Mouse (Mus musculus): ENCODE data around the gene Dtx4. TPM values are rescaled to one million over a fixed set of nuclear protein-coding genes. Genes with fewer than 3 reads are reported as not detected.

Gene Dtx4
- polyA plus RNA-seq, 1 experiment: 4.0 TPM

DNA sequence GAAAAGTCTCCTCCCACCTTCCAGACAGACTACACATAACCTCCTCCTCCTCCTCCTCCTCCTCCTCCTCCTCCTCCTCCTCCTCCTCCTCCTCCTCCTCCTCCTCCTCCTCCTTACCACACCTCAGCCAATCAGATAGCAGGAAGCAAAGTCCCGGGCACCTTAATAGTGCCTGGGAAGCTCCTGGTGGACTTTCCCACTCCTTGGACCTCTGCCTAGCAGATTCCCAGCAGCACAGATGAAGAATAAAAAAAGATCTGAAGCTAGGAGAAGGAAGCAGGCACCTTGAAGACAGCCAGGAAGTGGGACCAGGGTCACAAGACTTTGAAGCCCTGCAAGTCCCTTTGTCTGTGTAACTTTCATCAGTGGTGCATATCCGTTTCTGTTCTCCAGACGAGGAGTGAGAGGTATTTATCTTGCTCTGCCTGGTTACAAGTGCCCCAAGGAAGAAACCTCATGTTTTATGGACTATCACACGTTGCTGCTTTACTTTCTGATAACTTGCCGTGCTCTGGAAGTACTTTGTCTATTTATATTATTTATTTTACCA lies 24.5 kb downstream of the Dtx4 start:
- no peaks in the 10 kb centered on the region for H3K9me3 ChIP-seq (replicated peaks; ENCODE audit: control insufficient read depth, insufficient read depth, low read length, poor library complexity, severe bottlenecking)
- TF ChIP-seq POLR2A (IDR thresholded peaks at IDR 0.05; ENCODE audit: insufficient read depth, low read length): no peak
- TF ChIP-seq EP300 (IDR thresholded peaks at IDR 0.05; ENCODE audit: insufficient read depth, low read depth, low read length): no peak
- no peak for TF ChIP-seq CTCF (IDR thresholded peaks at IDR 0.05; ENCODE audit: low read depth, low read length)
- H3K9ac ChIP-seq (ENCODE audit: low read depth, poor library complexity, severe bottlenecking): no peak overlapping the region
- no peaks in the 10 kb centered on the region for H3K4me1 ChIP-seq (ENCODE audit: control insufficient read depth, insufficient read depth, low read length)
- H3K36me3 ChIP-seq (ENCODE audit: control insufficient read depth, insufficient read depth, low read length, poor library complexity, severe bottlenecking): no peaks in the 10 kb centered on the region
- no peaks in the 10 kb centered on the region for H3K27me3 ChIP-seq (ENCODE audit: control insufficient read depth, insufficient read depth, low read length, poor library complexity, severe bottlenecking)
- no peak overlapping the region for H3K27ac ChIP-seq (ENCODE audit: insufficient read depth, low read length)
- H3K4me3 ChIP-seq (ENCODE audit: low read depth, low read length): no peak overlapping the region

DNA sequence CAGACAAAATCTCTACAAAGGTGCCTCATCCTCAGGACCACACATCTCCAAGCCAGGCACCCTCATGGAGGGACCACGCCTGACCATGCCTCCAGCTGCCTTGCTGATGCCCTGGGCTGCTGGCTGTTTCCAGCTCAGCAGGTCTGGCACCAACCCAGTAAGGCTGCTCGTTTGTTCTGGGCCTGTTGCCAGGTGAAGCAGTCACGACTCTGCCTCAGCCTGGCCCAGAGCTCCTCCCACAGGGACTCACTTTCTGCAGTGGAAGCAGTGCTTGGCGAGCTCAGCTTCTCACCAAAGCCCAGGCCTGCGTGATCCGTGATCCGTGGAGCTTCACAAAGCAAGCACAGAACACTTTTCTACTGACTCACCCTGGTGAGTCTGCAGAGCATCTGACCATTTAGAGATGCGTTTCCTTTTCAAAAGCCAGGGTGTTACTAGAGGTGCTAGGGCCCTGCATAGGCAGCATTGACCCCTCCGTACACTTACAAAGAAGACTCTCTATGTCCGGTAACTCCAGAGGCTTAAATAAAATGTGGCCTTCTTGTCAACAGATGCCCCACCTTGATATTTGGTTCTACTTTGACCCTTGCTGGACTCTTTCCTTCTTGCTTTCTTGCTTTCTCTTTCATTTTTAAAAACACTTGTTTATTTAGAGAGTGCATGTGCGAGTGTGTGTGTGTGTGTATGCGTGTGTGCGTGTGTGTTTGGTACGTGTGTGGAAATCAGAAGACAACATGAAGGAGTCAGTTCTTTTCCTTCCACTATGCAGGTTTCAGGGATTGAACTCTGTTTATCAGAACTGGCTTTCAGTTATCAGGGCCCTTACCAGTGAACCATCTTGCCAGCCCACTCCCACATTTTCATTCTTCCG lies 25.6 kb downstream of the Dtx4 start:
- TF ChIP-seq POLR2A (IDR thresholded peaks at IDR 0.05; ENCODE audit: insufficient read depth, low read length) (no peak), EP300 (IDR thresholded peaks at IDR 0.05; ENCODE audit: insufficient read depth, low read depth, low read length) (no peak), CTCF (IDR thresholded peaks at IDR 0.05; ENCODE audit: low read depth, low read length) (no peak)
- no peak overlapping the region for H3K4me3 ChIP-seq (ENCODE audit: low read depth, low read length)
- H3K9ac ChIP-seq (ENCODE audit: low read depth, poor library complexity, severe bottlenecking): no peak overlapping the region
- H3K36me3 ChIP-seq (ENCODE audit: control insufficient read depth, insufficient read depth, low read length, poor library complexity, severe bottlenecking): no peaks in the 10 kb centered on the region
- H3K4me1 ChIP-seq (ENCODE audit: control insufficient read depth, insufficient read depth, low read length): no peaks in the 10 kb centered on the region
- no peaks in the 10 kb centered on the region for H3K9me3 ChIP-seq (replicated peaks; ENCODE audit: control insufficient read depth, insufficient read depth, low read length, poor library complexity, severe bottlenecking)
- H3K27ac ChIP-seq (ENCODE audit: insufficient read depth, low read length): no peak overlapping the region
- no peaks in the 10 kb centered on the region for H3K27me3 ChIP-seq (ENCODE audit: control insufficient read depth, insufficient read depth, low read length, poor library complexity, severe bottlenecking)

DNA sequence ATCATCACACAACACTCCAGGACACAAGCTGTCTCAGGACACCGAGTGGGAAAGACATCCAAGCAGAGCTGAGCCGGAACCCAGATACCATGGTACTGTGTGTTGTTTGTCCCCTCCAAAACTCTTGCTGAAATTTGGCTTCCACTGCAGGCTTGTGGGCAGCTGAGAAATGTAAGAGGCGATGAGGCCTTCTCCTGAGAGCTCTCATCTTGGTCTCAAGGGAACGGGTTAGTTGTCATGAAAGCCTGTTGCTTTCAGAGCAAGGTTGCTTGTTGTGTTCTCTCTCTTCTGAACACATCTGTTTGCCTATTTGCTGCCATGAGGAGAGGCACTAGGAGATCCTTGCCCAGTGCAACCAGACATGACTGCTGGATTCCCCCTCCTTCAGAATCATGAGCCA lies 27.3 kb downstream of the Dtx4 start:
- Histone ChIP-seq H3K9ac (ENCODE audit: low read depth, poor library complexity, severe bottlenecking) (no peak overlapping the region), H3K4me3 (ENCODE audit: low read depth, low read length) (no peak overlapping the region), H3K27ac (ENCODE audit: insufficient read depth, low read length) (no peak overlapping the region), H3K4me1 (ENCODE audit: control insufficient read depth, insufficient read depth, low read length) (no peaks in the 10 kb centered on the region), H3K9me3 (replicated peaks; ENCODE audit: control insufficient read depth, insufficient read depth, low read length, poor library complexity, severe bottlenecking) (no peaks in the 10 kb centered on the region), H3K27me3 (ENCODE audit: control insufficient read depth, insufficient read depth, low read length, poor library complexity, severe bottlenecking) (no peaks in the 10 kb centered on the region), H3K36me3 (ENCODE audit: control insufficient read depth, insufficient read depth, low read length, poor library complexity, severe bottlenecking) (no peaks in the 10 kb centered on the region)
- TF ChIP-seq CTCF (IDR thresholded peaks at IDR 0.05; ENCODE audit: low read depth, low read length): no peak
- no peak for TF ChIP-seq EP300 (IDR thresholded peaks at IDR 0.05; ENCODE audit: insufficient read depth, low read depth, low read length)
- no peak for TF ChIP-seq POLR2A (IDR thresholded peaks at IDR 0.05; ENCODE audit: insufficient read depth, low read length)

DNA sequence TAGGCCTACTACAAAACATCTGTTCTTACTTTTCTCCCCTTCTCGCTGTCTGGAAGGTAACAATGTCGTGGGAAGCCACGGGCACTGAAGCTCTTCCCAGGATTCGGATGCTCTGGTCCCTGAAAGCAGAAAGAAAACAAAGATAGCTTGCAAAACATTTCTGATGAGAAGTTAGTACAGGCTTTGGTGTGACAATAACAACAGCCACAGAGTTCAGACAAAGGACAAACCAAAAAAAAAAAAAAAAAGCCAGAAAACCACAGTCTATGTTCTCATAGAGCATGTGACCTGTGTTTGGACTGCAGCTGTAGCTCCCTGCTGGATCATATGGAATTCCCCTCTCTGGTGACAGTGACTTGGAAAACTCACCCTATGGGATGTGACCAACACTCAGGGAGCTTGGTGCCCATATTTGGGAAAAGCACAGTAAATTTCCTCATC lies 28.0 kb downstream of the Dtx4 start:
- H3K4me3 ChIP-seq (ENCODE audit: low read depth, low read length): no peak overlapping the region
- H3K9me3 ChIP-seq (replicated peaks; ENCODE audit: control insufficient read depth, insufficient read depth, low read length, poor library complexity, severe bottlenecking): no peaks in the 10 kb centered on the region
- no peaks in the 10 kb centered on the region for H3K27me3 ChIP-seq (ENCODE audit: control insufficient read depth, insufficient read depth, low read length, poor library complexity, severe bottlenecking)
- TF ChIP-seq POLR2A (IDR thresholded peaks at IDR 0.05; ENCODE audit: insufficient read depth, low read length) (no peak), EP300 (IDR thresholded peaks at IDR 0.05; ENCODE audit: insufficient read depth, low read depth, low read length) (no peak), CTCF (IDR thresholded peaks at IDR 0.05; ENCODE audit: low read depth, low read length) (no peak)
- H3K9ac ChIP-seq (ENCODE audit: low read depth, poor library complexity, severe bottlenecking): no peak overlapping the region
- H3K36me3 ChIP-seq (ENCODE audit: control insufficient read depth, insufficient read depth, low read length, poor library complexity, severe bottlenecking): no peaks in the 10 kb centered on the region
- no peak overlapping the region for H3K27ac ChIP-seq (ENCODE audit: insufficient read depth, low read length)
- no peaks in the 10 kb centered on the region for H3K4me1 ChIP-seq (ENCODE audit: control insufficient read depth, insufficient read depth, low read length)

DNA sequence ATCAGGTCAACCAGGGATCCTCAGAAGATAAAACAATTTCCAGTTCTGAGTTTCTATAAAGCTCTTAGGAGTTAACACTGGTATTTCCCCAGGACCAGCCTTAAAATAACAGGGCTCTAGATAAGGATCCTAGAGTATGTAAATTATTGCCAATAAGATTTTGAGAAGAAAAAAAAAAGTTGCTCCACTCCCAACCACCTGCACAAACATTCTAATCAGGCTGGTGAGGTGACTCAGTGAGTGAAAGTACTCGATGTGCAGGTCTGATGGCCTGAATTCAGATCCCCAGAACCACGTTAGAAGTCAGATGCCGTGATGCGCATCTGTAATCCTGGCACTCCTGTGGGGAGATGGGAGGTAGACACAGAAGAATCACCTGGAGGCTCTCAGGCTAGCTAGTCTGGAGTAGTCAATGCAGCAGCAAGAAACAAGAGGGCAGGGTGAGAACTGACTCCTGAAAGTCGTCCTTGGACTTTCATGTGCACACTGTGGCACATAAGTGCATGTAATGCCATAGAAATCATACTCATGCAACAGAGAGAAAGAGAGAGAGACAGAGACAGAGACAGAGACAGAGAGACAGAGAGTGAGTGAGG lies 28.8 kb downstream of the Dtx4 start:
- no peak overlapping the region for H3K4me3 ChIP-seq (ENCODE audit: low read depth, low read length)
- no peaks in the 10 kb centered on the region for H3K27me3 ChIP-seq (ENCODE audit: control insufficient read depth, insufficient read depth, low read length, poor library complexity, severe bottlenecking)
- no peaks in the 10 kb centered on the region for H3K4me1 ChIP-seq (ENCODE audit: control insufficient read depth, insufficient read depth, low read length)
- H3K9me3 ChIP-seq (replicated peaks; ENCODE audit: control insufficient read depth, insufficient read depth, low read length, poor library complexity, severe bottlenecking): no peaks in the 10 kb centered on the region
- H3K9ac ChIP-seq (ENCODE audit: low read depth, poor library complexity, severe bottlenecking): no peak overlapping the region
- TF ChIP-seq EP300 (IDR thresholded peaks at IDR 0.05; ENCODE audit: insufficient read depth, low read depth, low read length): no peak
- no peak for TF ChIP-seq POLR2A (IDR thresholded peaks at IDR 0.05; ENCODE audit: insufficient read depth, low read length)
- TF ChIP-seq CTCF (IDR thresholded peaks at IDR 0.05; ENCODE audit: low read depth, low read length): no peak
- no peaks in the 10 kb centered on the region for H3K36me3 ChIP-seq (ENCODE audit: control insufficient read depth, insufficient read depth, low read length, poor library complexity, severe bottlenecking)
- H3K27ac ChIP-seq (ENCODE audit: insufficient read depth, low read length): no peak overlapping the region

DNA sequence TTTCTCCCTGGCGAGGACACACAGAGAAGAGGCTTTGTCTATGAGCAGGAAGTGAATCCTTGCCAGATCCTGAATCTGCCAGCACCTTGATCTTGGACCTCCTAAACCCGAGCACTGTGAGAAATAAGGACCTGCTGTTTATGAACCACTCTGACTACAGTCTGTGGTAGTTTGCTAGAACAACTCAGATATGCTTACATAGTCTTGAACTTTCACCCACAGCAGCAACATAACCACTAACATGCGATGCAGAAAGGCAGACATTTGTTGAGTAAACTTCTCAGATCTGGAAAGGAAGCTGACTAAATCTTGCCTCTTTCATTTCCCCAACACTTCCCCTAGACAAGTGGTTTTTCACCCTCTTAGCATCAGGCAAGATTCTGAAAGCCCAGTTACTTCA lies 29.4 kb downstream of the Dtx4 start:
- Histone ChIP-seq H3K9ac (ENCODE audit: low read depth, poor library complexity, severe bottlenecking) (no peak overlapping the region), H3K27me3 (ENCODE audit: control insufficient read depth, insufficient read depth, low read length, poor library complexity, severe bottlenecking) (no peaks in the 10 kb centered on the region), H3K4me1 (ENCODE audit: control insufficient read depth, insufficient read depth, low read length) (no peaks in the 10 kb centered on the region), H3K4me3 (ENCODE audit: low read depth, low read length) (no peak overlapping the region), H3K36me3 (ENCODE audit: control insufficient read depth, insufficient read depth, low read length, poor library complexity, severe bottlenecking) (no peaks in the 10 kb centered on the region), H3K9me3 (replicated peaks; ENCODE audit: control insufficient read depth, insufficient read depth, low read length, poor library complexity, severe bottlenecking) (no peaks in the 10 kb centered on the region), H3K27ac (ENCODE audit: insufficient read depth, low read length) (no peak overlapping the region)
- TF ChIP-seq POLR2A (IDR thresholded peaks at IDR 0.05; ENCODE audit: insufficient read depth, low read length) (no peak), CTCF (IDR thresholded peaks at IDR 0.05; ENCODE audit: low read depth, low read length) (no peak), EP300 (IDR thresholded peaks at IDR 0.05; ENCODE audit: insufficient read depth, low read depth, low read length) (no peak)
